Mouse (Mus musculus) MEL (cell line): ENCODE measurements around the gene Opcml.

ENCODE experiments used
- CTCF ChIP-seq, 3 experiments: IDR thresholded peaks in 2 of 3; conservative IDR thresholded peaks in 1 of 3; 2 replicates each; pipeline ENCODE4 v1.5.1; 2011 to 2012; ENCODE audit warnings: low read length in 3 of 3, low read depth in 2 of 3, mild to moderate bottlenecking in 2 of 3, improper control_type of control experiment in 1 of 3, inconsistent platforms in 1 of 3, mixed read lengths in 1 of 3, moderate library complexity in 1 of 3; ENCODE audit not compliant: control insufficient read depth in 1 of 3, insufficient read depth in 1 of 3, poor library complexity in 1 of 3, severe bottlenecking in 1 of 3
- EP300 ChIP-seq, 2 experiments: IDR thresholded peaks; 2 replicates each; pipeline ENCODE4 v1.6.1; 2011; ENCODE audit warnings: improper control_type of control experiment in 2 of 2, low read length in 2 of 2, low read depth in 1 of 2, mild to moderate bottlenecking in 1 of 2
- POLR2A ChIP-seq, 2 experiments: IDR thresholded peaks; 2 replicates each; pipeline ENCODE4 v1.6.1; 2011 to 2012; ENCODE audit warnings: low read length in 2 of 2, mild to moderate bottlenecking in 2 of 2, control low read depth in 1 of 2, improper control_type of control experiment in 1 of 2, low read depth in 1 of 2, moderate library complexity in 1 of 2; ENCODE audit not compliant: control insufficient read depth in 1 of 2, insufficient read depth in 1 of 2, poor library complexity in 1 of 2
- TBP ChIP-seq: IDR thresholded peaks from 2 replicates; pipeline ENCODE4 v1.8.0; 2011; ENCODE audit warnings: low read depth, low read length, improper control_type of control experiment
- ZC3H11A ChIP-seq: IDR thresholded peaks from 2 replicates; pipeline ENCODE4 v1.6.1; 2012; ENCODE audit warnings: low read depth, mild to moderate bottlenecking, inconsistent platforms, low read length, improper control_type of control experiment

GRCm38 (mm10) chr9:28592208-28592607 is 801.6 kb downstream of the Opcml start:
- TF ChIP-seq POLR2A (IDR thresholded peaks at IDR 0.05; ENCODE audit: control insufficient read depth in 1 of 2, insufficient read depth in 1 of 2, low read depth in 1 of 2, low read length in 2 of 2, poor library complexity in 1 of 2) (no peak), CTCF (IDR thresholded peaks at IDR 0.05 in 2 of 3, conservative IDR thresholded peaks at IDR 0.05 in 1 of 3; ENCODE audit: control insufficient read depth in 1 of 3, insufficient read depth in 1 of 3, low read depth in 2 of 3, low read length in 3 of 3, poor library complexity in 1 of 3, severe bottlenecking in 1 of 3) (no peak), ZC3H11A (no peak), EP300 (IDR thresholded peaks at IDR 0.05; ENCODE audit: low read depth in 1 of 2, low read length in 2 of 2) (no peak), TBP (no peak)
